Mouse (Mus musculus) bone marrow, adult 2 months (tissue): ENCODE results near the gene Rfxank.

ENCODE experiments used
- CTCF ChIP-seq: fragments of 200-500 bp; IDR thresholded peaks from 2 replicates; pipeline ENCODE4 v1.5.1; 2011; ENCODE audit warnings: low read length, control low read depth; ENCODE audit not compliant: control insufficient read depth, insufficient read depth
- POLR2A ChIP-seq: fragments of 200-500 bp; IDR thresholded peaks from 2 replicates; pipeline ENCODE4 v1.6.1; 2011; ENCODE audit warnings: low read depth, mild to moderate bottlenecking, control low read depth, low read length, borderline replicate concordance; ENCODE audit not compliant: control insufficient read depth

DNA sequence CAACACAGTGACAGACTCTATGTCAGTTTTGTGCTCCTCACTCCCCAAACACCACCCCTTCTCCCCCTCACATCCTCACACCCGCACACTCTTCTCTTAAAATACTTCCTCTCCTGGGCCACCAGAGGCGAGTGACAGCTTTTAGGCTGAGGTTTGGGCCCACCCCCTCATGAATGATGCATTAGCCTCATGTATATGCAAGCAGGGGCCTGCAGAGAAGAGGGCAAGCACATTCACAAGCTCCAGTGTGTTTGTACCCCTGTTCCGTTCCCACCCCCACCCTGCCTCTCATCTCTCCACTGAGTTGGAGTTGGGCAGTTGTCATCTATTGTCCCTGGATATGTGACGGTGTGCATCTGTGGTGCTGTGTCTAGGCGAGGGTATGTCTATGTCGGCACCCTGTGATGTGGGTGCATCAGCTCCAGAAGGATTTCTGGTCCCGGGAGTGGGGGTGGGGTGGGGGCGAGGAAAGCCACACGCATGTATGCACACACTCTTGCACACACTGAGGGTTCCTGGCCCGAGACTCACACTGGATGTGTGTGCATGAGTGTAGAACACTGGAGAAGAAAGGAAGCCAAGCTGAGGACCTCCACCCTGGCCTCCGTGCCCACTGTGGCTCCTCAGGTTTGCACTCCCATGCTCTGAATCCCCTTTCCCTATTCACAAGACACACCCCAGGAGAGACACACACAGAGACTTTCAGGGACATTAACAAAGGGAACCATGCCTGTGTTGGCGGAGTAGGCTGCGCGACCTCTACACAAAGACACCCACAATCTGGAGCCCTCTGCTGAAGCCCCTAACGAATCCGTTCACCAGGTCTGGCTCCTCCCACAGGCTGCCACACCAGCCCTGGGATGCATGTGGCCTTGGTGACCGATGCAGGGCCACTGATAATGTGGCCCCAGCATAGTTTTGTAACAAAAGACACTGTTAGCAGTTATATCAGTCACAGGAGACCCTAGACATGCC is 19.9 kb downstream of the Rfxank start:
- TF ChIP-seq POLR2A = no peak
- TF ChIP-seq CTCF = no peak
